ENCODE assay signal across 10 mouse cellular contexts in genomic region chr1:127765468-127765867, GRCm38 (mm10). TPM values are rescaled to one million over a fixed set of nuclear protein-coding genes. Genes with fewer than 3 reads are reported as not detected.
DNase-seq lines count a peak whose midpoint lies in the region; ATAC-seq and TF ChIP-seq lines count a peak whose summit lies in the region.
"Had no signal": no experiment of that assay in that cellular context is flagged by ENCODE, and none has a peak within 500 bp of the region (broad histone marks: within the 10 kb centered on the region; RNA-seq: fewer than 3 reads in every experiment).

No protein-coding gene starts in this region.

- 0 out of 2 replicates have a peak, but pooled peaks have one; percentile 17 for TF ChIP-seq CTCF in cortical plate, adult 2 months (IDR thresholded peaks at IDR 0.05; ENCODE audit: extremely low read depth, insufficient read depth, low read length)

- H3K4me1 ChIP-seq in forebrain, embryonic 14.5 days (ENCODE audit: control insufficient read depth, insufficient read depth, low read length), result no peaks in the 10 kb centered on the region
- no peaks in the 10 kb centered on the region for H3K4me1 ChIP-seq in forebrain, embryonic 16.5 days (replicated peaks; ENCODE audit: control insufficient read depth, insufficient read depth, low read length)
- H3K4me1 ChIP-seq in cortical plate, adult 2 months (ENCODE audit: control insufficient read depth, insufficient read depth, low read length), result no peaks in the 10 kb centered on the region
- H3K4me1 ChIP-seq: limb, embryonic 10.5 days had no signal

- no peak for ATAC-seq in forebrain, embryonic 14.5 days
- no peak for ATAC-seq in forebrain, embryonic 16.5 days

- H3K36me3 ChIP-seq in forebrain, embryonic 14.5 days (ENCODE audit: control insufficient read depth, insufficient read depth, low read length), result no peaks in the 10 kb centered on the region
- no peaks in the 10 kb centered on the region for H3K36me3 ChIP-seq in forebrain, embryonic 16.5 days (ENCODE audit: control insufficient read depth, insufficient read depth)
- H3K36me3 ChIP-seq: limb, embryonic 10.5 days had no signal

- peak; percentile 48 for DNase-seq in forebrain, embryonic 14.5 days (ENCODE audit: low spot score)
- DNase-seq in lung, postnatal 10 days, result peak; percentile 32
- no peak for DNase-seq in lung, postnatal 4 days
- DNase-seq in retina, postnatal 1 day, result peak; percentile 54
- no peak for DNase-seq in right cerebral cortex, postnatal 4 days
- no peak for DNase-seq in adrenal gland, adult 8-10 months
- DNase-seq: kidney, adult 11 months had no signal

- no peak overlapping the region for H3K27ac ChIP-seq in forebrain, embryonic 14.5 days (ENCODE audit: low read depth, low read length)
- H3K27ac ChIP-seq in forebrain, embryonic 16.5 days (ENCODE audit: low read length), result no peak overlapping the region
- no peak overlapping the region for H3K27ac ChIP-seq in cortical plate, adult 2 months (ENCODE audit: insufficient read depth, low read length)
- H3K27ac ChIP-seq: limb, embryonic 10.5 days had no signal

- no peaks in the 10 kb centered on the region for H3K27me3 ChIP-seq in forebrain, embryonic 14.5 days (replicated peaks; ENCODE audit: control insufficient read depth, insufficient read depth, low read length)
- no peaks in the 10 kb centered on the region for H3K27me3 ChIP-seq in forebrain, embryonic 16.5 days (replicated peaks; ENCODE audit: control insufficient read depth, insufficient read depth, low read length)

- no peak overlapping the region for H3K4me2 ChIP-seq in forebrain, embryonic 14.5 days (ENCODE audit: low read length)
- H3K4me2 ChIP-seq in forebrain, embryonic 16.5 days (ENCODE audit: low read length), result no peak overlapping the region

- TF ChIP-seq POLR2A in cortical plate, adult 2 months (IDR thresholded peaks at IDR 0.05; ENCODE audit: extremely low read depth, insufficient read depth, low read length), result no peak

- WGBS in forebrain, embryonic 14.5 days, result 60% methylated on average over 2 of the region's 2 CpGs
- WGBS in forebrain, embryonic 16.5 days, result 71% methylated on average over 2 of the region's 2 CpGs

- H3K9ac ChIP-seq in forebrain, embryonic 14.5 days (ENCODE audit: low read length), result no peak overlapping the region
- no peak overlapping the region for H3K9ac ChIP-seq in forebrain, embryonic 16.5 days (replicated peaks; ENCODE audit: low read depth, low read length)

- H3K9me3 ChIP-seq in forebrain, embryonic 14.5 days (replicated peaks; ENCODE audit: control insufficient read depth, low read length), result no peaks in the 10 kb centered on the region
- no peaks in the 10 kb centered on the region for H3K9me3 ChIP-seq in forebrain, embryonic 16.5 days (ENCODE audit: control insufficient read depth, low read length)
- H3K9me3 ChIP-seq: limb, embryonic 10.5 days had no signal

- H3K4me3 ChIP-seq in forebrain, embryonic 14.5 days (ENCODE audit: low read depth, low read length), result no peak overlapping the region
- no peak overlapping the region for H3K4me3 ChIP-seq in forebrain, embryonic 16.5 days (replicated peaks; ENCODE audit: low read length)
- H3K4me3 ChIP-seq in cortical plate, adult 2 months (ENCODE audit: insufficient read depth, low read length), result no peak overlapping the region
- H3K4me3 ChIP-seq: limb, embryonic 10.5 days had no signal

RNA-seq across cellular contexts. Expression of gene Ccnt2, which starts 8.5 kb away (rescaled TPM):
- 49.4 and 69.1 TPM in 2 replicates for polyA plus RNA-seq in forebrain, embryonic 14.5 days (2014; fragmentation: Nextera tagmentation; extraction: Ambion mirVana)
- 99.9 and 127 TPM in 2 replicates for polyA plus RNA-seq in forebrain, embryonic 16.5 days (2015; fragmentation: Nextera tagmentation; extraction: Ambion mirVana)
- polyA plus RNA-seq in cortical plate, adult 2 months (2012; rRNA removed), result 53.4 and 54.3 TPM in 2 replicates
- total RNA-seq in adrenal gland, adult 8-10 months (2022), result 10 to 100 TPM; 45.6 to 73.4 (median 53.0) TPM

RNA-seq across cellular contexts. Expression of gene Acmsd, which starts 36.3 kb away (rescaled TPM):
- polyA plus RNA-seq in forebrain, embryonic 14.5 days (2014; fragmentation: Nextera tagmentation; extraction: Ambion mirVana), result not detected in 2 replicates
- 0.11 TPM in 1 of 2 replicates, not detected in the other for polyA plus RNA-seq in forebrain, embryonic 16.5 days (2015; fragmentation: Nextera tagmentation; extraction: Ambion mirVana)
- polyA plus RNA-seq in cortical plate, adult 2 months (2012; rRNA removed), result 0.06 and 0.08 TPM in 2 replicates
- total RNA-seq in adrenal gland, adult 8-10 months (2022), result not detected

Comparison
In these comparisons a context has a peak if more than half of its experiments do, and no peak if none do; other contexts are left out.
1. DNase-seq: peak in forebrain, embryonic 14.5 days (single experiment), lung, postnatal 10 days (single experiment) and retina, postnatal 1 day (single experiment); none in lung, postnatal 4 days (0 of 2), right cerebral cortex, postnatal 4 days (single experiment) and adrenal gland, adult 8-10 months (single experiment).